Mouse (Mus musculus) cerebellum, adult 11 months (tissue): ENCODE measurements around the gene Nudt2.
"Not testable (repeated sequence)": the region's sequence is repeated elsewhere in the genome, so short reads cannot be mapped to it uniquely, and the experiment has no call there.

Source experiments
- DNase-seq: peaks from one replicate; pipeline ENCODE4 v3.0.0; 2022

Nudt2 gene

DNA sequence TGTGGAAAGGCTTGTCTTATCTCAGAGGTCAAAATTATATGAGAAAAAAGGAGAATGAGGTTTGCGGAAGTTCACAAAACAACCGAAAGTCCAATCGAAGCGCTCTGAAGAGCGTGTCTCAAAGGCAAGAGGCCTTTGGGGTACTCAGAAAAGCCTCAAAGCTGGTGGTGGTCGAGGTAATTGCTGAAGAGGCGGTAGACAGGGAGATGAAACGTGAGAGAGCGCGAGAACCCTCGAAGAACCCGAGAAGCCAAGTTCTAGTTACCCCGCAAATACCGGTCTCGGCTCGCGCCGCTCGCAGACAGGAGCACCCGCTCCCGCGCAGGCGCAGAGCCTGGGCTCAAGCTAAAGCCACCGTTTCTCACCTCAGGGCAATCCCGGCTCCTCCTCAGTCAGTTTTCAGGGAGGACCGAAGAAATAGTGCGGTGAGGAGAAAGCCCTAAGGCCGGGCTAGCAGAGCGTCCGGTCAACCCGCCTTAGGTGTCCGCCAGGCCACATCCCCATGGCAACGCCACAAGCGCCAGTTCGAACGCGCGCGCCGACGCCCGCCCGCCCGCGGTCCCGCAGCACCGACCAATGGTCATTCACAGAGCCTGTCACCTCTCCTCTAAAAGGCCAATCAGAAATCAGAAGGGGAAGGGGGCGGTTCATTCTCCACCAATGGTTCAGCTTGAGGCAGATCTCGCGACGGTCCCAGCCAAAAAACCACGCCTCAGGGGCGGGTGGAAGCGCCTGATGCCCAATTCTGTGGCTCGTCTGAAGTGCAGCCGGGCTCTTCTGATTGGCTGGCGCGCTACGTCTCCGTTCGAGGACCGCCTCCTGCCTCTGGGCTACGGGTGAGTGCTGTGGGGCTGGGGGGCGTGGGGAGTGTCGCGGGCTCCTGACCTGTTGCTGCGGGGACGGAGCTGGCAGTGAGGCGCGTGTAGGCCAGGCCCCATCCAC is at the start of gene Nudt2, which contains the start of gene Kif24:
Gene Nudt2, plus strand, starts transcription at position 807 of the 942 bp plus-strand sequence.
Gene Kif24, minus strand, starts transcription at position 543 of the 942 bp plus-strand sequence.
- peak; percentile 97 for DNase-seq

DNA sequence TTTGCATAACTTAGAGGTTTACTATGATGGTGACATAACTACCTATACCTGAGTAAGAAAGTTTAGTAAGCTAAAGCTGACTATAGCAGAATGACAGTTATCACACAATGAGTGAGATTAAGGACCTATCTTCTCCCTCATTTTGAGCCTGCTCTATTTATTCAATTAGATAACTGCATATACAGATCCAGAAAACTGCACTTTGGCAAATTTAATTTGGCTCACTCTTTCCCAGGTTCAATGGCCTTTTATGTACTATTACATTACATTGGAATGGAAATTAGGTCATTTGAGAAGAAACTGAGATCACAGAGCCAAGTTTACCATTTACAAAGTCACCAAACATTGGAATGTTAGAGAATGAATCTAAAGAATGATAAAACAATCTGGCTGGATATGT is 48.0 kb upstream of the Nudt2 start:
- no peak for DNase-seq

DNA sequence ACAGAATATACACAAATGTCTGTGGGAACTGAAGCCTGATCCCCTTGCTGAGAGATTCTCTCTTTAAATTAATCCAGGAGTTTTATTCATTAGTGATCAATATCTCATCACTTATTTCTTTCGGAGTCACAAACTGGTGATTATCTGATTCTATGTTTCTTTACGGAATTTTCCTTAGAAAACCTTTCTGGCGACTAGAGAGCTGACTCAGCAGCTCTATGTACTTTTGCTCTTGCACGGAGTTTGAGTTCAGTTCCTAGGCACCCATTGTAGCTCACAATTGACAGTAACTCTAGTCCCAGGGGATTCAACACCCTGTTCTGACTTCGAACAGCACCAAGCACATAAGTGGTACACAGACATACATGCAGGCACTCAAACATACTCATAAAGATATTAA is 26.0 kb upstream of the Nudt2 start:
- no peak for DNase-seq

DNA sequence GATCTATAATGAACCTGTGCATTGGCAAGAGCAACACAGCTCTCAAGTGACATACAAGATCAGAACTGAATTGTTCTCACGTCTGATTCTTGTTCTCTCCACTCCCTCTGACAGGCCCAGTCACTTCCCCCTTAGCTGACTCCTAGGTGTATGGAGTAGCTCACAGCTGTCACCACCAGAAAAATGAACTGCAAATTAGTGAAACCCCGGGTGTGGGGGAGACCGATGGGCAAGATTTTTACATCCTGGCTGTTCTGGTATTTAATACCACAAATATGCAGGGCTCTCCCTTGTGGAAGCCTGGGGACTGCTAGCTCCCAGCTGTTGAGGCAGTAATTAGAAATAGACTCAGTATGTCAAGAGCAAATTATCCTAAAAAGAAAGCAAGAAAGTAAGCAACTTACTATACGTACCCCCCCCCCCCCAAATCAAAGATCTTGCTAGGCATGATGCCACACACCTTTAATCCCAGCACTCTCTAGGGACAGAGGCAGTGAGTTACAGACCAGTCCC is 22.1 kb upstream of the Nudt2 start:
- DNase-seq: no peak

DNA sequence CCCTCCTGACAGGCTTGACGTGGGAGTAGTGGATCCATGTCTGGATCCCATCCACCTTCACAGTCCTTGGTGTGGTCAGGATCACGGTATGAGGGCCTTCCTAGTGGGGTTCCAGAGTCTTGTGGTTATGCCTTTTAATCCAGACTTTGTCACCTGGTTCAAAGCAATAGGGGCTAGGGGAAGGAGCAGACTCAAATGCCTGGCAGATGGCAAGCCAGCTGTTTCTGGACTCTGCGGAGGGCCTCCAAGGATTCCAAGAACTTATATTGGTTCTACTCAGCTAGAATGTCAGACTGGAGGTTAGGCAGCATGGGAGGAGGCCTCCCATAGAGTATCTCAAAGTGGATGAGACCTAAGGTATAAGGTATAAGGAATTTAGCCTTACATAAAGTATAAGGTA is 17.4 kb upstream of the Nudt2 start:
- no peak for DNase-seq

DNA sequence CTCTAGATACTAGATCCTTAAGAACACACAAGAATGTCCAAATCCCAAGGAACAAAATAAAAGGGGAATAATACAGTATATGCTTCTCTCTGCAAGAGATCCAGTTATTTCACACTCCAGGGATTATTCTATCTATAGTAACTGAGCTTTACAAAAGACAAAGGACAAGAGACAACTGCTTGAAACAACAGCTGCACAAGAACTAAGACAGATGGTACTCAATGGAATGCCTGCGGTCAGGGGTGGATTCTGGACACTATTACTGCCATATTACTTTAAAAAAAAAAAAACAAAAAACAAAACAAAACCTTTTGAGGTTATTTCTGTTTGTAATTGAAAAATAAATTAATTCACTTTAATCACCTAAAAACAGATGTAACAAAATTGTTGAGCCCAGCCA is 4.3 kb upstream of the Nudt2 start:
- no peak for DNase-seq

DNA sequence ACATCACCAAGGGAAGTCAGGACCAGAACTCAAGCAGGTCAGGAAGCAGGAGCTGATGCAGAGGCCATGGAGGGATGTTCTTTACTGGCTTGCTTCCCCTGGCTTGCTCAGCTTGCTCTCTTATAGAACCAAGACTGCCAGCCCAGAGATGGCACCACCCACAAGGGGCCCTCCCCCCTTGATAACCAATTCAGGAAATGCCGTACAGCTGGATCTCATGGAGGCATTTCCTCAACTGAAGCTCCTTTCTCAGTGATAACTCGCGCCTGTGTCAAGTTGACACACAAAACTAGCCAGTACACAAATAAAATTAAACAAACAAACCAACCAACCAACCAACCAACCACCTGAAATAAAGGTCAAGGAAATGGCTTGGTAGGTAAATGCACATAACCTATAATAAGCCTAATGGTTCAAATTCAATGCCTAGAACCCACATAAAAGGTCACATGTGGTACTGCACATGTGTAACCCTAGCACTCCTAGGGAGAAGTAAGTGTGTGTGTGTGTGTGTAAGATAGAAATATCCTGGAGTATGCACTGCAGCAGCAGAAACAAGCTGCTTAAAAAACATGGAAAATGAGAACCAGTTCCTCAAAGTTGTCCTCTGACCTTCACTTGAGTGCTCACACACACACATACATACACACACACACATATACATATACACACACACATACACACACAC is 1.8 kb upstream of the Nudt2 start:
- not testable (repeated sequence) for DNase-seq

DNA sequence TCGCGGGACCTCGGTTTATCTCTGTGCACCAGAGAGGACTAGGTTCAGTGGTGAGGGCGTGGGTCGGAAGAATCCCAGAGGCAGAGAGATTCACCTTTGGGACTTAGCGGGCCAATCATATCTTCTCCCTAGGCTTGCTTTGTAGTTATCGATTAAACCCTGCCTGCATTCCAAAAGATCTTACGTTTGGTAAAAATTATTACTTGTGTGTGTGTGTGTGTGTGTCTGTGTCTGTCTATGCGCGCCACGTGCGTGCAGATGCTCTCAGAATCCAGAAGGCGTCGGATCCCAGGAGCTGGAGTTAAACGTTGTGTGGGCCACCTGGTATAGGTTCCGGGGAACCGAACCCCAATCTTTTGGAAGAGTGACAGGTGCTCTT is 325 bp downstream of the Nudt2 start:
- no peak for DNase-seq

DNA sequence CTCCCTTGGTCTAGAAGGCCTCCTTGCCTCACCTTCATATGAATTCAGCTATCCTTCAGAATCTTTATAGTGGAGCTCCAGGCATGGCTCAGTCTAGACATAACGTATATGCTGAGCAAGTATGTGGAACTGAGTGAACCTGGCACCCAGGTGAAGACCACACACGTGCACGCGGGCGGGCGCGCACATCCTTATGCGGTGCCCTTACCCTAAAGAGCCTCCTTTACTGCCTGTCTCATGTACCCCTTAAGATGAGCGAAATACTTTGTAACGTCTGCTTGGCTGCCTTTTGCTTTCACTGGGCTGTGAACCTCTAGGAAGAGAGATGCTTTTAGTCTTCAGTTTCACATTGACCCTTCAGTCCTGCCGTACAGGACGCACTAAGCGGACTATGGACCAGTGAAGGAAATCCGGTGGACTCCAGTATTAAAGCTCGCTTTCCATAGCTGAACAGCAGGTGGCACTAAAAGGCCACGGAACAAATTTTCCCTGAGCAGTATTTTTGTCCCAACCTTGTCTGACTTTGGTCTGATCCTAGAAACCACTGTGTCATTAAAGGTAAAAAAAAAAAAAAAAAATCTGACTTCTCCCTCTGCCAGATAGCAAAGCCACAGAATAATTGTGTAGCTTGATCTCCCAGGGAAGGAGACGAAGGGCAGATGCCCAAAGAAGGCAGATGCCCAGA is 3.6 kb downstream of the Nudt2 start:
- peak; percentile 44 for DNase-seq

DNA sequence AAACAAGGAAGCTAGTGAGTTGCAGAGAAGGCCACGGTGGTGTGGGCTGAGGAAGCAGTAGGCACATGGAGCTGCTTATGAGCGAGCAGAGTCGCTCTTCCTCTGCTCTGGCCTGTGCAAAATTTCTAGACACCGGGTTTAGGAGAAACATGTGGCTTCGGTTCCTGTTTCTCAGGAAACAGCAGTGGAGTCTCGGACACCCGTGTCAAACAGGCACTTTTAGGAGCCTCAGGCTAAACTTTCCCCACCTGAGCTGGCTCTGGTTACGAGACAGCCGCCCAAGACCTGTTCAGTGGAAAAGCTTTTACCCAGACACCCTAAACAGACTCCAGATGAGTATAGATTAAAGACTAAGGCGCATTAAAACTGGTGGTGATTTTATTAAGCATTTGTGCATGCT is 4.2 kb downstream of the Nudt2 start:
- DNase-seq: no peak

DNA sequence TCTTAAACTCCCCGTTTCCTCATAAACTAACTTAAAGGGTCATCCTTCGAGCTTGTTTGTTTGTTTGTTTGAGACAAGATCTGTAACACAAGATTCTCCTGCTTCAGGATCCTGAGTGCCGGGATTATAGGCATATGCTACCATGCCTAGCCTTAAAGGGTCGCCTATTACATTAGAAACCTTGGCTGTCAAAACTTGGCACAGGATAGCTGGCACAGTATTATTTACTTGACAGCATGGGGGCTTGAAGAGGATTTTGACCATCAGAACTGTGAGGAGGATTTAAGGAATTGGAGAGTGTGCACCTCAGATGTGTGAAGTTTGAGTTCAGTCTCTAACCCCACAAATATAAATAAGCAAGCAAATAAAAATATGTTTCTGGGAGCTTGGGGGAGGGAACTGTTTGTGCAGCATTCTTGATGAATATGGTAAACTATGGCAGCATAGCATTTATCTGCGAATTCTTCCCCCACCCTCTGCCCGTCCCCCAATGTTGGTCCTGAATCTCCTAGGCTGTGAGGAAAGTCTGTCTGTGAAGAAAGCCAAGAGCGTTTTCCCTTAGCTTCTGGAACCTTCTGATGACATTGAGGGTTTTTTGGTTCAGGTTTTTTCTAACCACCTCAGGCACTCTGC is 5.2 kb downstream of the Nudt2 start:
- no peak for DNase-seq

DNA sequence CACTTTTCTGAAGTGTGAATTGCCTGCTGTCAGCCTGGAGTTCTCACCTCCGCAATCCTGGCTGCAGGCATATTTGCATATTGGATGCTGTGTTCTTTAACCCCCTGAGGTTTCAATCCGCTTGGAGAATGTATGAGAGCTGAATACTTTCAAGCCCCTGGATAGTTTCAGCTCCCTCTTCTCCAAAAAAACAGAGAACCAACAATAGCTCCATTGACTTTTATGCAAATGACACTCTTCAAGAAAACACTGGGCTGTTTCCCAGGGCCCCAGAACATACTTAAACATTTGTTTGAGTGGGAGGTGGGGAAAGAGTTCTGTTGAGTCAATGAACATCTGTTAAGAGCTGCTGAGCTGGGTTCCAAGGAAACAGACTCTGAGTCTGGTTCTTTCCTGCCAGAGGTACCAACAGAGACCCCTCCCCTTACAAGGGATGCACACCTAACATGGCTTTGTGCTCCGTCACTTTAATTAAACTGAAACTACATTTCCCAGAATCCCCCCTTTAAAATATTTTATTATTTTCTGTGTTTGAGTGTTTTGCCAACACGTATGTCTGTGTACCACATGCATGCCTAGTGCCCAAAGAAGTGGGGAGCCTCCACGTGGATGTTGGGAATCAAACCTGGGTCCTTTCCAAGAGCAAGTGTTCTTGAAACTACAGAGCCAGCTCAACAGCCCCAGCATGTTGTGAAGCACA is 5.9 kb downstream of the Nudt2 start:
- no peak for DNase-seq

DNA sequence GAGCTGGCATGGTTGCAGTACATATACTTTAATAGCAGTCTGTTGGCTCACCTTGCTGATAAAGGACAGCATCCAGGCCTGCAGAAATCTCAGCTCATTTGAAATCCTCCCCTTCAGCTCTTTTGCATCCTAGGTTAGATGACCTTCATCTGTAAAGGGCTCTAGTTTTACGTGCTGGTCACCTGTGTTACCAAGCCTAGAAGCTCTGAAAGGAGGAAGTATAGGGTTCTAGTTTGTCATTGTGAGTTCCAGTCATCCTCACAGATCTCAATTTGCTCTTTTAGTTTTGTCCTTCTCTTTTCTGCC is 6.4 kb downstream of the Nudt2 start:
- no peak for DNase-seq

DNA sequence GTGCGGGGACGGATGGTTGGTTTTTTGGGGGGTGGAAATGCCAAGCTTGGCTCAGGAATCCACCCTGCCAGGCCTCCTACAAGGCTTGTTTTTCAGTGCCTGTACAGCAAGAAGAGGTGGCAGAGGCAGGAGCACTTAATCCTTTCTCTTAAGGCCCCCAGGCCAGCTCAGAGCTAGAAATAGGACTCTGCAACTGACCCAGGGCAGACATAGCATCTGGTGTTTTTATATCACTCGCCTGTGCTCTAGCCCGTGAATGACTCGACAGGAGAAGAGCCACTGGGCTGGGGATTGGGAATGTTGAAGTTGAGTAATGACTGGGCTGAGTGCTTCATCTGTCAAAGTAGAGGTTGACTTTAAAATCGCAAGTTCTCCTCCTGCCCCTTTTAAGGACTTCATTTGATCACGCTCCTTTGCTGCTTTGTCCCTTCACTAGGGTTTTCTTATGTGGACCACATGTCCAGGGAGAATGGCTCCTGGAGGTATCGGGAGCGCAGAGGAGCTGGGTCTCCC is 12.8 kb downstream of the Nudt2 start:
- DNase-seq: no peak

DNA sequence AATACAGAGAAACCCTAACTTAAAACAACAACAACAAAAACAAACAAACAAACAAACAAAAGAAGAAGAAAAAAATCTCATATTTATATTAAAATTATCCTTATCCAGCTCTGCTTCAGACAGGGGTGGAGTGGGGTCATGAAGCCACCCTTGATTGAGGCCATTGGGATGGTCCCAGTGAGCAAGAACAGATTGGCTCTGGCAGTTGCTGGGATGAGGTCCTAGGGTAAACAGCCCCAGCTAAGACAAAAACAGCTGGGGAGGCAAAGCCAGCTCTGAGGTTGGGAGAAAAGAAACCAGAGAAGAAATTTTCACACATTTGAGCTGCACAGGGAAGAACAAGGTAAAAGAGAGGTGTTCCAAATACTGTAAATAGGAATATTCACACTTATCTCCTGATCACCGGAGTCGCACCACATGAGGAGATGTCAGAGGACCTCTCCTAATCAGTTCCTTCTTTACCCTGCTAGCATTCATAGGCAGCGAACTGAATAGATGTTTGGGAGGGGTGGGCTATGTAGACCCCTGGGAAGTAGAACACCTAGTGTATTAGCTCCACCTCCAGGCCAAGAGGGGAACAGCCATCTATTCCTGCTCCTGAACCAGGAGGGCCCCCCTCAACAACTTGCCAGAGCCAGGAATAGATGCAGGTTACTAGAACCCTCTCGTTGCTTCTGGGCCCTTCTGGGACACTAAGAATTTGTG is 14.0 kb downstream of the Nudt2 start:
- DNase-seq: no peak

DNA sequence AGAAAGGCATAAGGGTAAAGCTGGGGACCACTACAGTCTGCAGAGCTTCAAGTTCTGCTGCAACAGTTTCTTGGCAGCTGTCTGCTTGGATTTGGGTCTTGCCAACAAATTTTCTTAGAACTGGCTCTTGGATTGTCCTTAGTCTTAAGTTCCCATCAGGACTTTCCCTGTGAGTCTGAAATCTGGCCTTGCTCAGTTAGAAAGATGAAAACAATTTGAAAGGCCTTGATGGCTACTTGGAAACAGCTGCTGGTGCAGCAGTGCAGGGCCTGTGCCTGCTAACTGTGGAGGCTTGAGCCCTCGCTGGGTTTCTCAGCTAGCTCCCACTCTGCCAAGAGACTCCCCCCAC is 14.5 kb downstream of the Nudt2 start:
- no peak for DNase-seq

DNA sequence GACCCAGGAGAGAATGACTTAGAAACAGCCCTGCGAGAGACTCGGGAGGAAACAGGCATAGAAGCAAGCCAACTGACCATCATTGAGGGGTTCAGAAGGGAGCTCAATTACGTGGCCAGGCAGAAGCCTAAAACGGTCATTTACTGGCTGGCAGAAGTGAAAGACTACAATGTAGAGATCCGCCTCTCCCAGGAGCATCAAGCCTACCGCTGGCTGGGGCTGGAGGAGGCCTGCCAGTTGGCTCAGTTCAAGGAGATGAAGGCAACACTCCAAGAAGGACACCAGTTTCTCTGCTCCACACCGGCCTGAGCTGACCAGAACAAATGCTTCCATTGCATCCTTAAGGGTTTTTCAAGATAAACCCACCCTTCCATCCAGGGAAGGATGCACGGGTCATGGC is 15.3 kb downstream of the Nudt2 start:
- DNase-seq: no peak

DNA sequence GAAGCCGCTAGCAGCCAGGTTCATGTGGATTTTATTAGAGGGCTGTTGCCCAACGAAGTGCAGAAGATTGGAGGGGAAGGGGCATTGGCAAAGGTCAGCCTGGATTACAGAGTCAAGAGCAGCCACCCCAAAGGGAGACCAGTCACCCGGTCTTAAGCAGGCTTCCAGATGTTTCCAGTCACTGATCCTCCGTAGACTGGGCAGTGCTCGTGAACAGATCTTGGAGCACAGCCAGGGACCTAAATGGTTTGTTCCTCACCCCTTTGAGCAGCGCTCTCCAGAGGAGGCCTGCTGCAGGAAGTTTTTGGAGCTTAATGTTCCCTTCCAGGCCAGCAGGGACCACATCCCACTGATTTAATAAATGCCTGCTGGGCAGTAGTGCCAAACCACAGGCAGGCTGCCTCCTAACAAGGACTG is 16.7 kb downstream of the Nudt2 start:
- no peak for DNase-seq

DNA sequence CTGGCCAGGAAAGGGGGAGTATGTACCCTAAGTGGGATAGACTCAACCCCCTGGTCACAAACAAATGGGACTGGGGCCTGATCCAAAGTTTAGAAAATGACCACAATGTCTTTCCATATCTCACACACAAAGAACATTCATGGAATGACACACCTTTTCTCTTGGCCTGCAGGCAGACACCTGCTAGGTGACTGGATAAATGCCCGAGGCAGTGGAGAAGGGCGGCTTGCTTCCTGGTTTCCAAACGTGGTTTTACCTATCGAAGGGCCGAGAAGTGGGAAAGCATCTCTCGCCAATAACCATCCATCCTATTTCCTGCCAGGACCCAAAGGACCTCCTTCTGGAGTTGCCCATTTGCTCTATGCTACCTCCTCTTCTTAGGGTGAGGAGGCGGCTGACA is 28.0 kb downstream of the Nudt2 start:
- DNase-seq: no peak

DNA sequence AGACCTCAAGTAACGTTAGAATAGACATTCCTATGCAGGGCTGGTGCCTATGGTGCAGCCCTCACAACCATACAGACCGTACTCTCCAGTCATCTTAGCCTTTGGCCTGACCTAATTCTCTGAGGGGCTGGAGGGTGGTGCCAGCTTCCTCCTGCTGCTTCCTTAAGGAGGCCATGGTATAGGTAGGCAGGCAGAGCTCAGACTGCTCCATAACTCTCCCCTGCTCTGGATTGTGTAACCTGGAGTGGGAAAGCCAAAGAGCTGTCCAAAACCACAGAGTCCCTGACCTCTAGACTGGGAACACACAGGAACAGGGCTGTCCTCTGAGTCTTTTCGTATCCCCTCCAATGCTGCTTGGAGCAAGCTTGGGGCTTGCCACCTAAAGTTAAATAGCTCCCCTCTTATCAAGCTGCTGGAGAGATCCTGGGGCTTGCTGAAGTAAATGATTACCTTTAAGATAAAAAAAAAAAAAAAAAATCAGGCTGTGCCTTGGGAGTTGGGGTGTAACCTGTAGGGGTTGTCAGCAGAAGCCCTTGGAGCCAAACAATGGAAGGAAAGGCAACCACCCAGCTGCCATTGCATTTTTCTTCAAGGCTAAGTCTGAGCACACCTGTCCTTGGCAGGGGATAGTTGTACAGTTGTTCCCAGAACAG is 28.6 kb downstream of the Nudt2 start:
- DNase-seq: no peak

DNA sequence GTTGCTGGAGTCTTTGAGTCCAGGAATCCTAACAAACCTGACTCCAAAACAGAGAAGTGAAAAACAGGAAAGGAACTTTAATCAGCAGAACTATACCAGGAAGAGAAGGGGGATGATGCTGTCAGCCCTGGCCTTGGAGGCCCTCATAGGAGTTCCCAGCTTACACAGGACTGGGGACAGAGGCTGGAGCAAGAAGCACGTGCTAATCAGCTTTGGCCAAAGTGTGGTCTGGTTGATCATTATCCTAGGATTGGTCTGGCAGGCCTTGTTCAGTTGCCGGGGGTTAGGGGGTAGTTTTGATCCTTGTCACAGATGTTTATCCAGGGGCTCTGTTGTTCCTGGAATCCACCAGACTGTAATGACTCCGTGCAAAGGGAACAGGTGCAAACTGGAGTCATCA is 29.4 kb downstream of the Nudt2 start:
- DNase-seq: no peak
